Mouse (Mus musculus) thymus, postnatal 36 days (tissue): Measurements from ENCODE around the gene Rpl35.
A peak's percentile ranks its signal among the peaks of the same experiment; 100 is the strongest.

Experiments
- DNase-seq, 2 experiments: peaks; one replicate each; pipeline ENCODE4 v3.0.0; 2022; ENCODE audit warnings: mixed read lengths in 2 of 2

The Rpl35 gene

GRCm38 (mm10) chr2:38997386-38998374, 7.7 kb downstream of the Rpl35 start, which contains the start of gene Wdr38:
Gene Wdr38 (plus strand): TSS chr2:38997476.
- peak; percentile 83 to 84 for DNase-seq

DNA sequence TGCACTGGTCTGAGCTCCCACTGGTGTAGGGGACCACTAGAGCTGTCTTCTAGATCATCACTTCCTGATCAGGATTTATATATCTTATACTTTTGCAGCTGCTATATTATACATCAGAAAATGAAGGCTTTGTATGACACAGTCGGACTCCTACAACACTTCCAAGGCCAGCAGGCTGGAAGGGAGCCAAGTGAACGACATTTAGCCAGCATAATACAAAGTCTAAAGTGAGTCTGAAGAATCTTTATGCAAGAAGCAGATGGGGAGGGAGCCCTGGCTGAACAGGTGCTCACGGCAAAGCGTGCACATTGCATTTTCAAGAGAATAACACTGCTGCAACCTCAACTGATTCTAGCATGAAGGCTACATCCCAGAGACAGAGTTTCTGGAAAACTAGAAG, 13.0 kb downstream of the Rpl35 start:
- DNase-seq, result no peak

GRCm38 (mm10) chr2:38992004-38992403, 13.4 kb downstream of the Rpl35 start:
- no peak for DNase-seq

GRCm38 (mm10) chr2:38988929-38989328, 16.5 kb downstream of the Rpl35 start:
- DNase-seq, result no peak

GRCm38 (mm10) chr2:38987803-38988510, 17.5 kb downstream of the Rpl35 start:
- peak; percentile 52 to 63 for DNase-seq

- no peak for DNase-seq
Observed at GRCm38 (mm10) chr2:38987371-38987770, 18.1 kb downstream of the Rpl35 start.

DNA sequence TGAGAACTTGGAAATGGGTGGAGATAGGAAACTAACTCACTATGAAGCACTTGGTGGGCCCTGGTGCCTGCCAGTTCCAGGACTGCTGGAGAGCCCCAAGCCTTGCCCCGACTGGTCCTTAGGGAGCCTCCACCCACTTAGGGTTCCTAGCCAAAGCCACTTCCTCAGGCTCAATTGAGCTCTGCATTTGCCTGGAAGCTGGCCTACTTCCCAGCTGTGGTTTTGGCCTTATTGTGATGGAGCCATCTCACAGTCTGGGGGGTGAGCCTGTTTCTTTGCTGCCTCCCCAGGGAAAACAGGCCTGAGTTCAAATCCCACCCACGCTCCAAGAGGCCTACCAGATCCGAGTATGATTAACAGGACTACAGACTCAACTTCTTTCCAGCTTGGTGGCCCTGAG, 18.8 kb downstream of the Rpl35 start:
- no peak for DNase-seq

DNA sequence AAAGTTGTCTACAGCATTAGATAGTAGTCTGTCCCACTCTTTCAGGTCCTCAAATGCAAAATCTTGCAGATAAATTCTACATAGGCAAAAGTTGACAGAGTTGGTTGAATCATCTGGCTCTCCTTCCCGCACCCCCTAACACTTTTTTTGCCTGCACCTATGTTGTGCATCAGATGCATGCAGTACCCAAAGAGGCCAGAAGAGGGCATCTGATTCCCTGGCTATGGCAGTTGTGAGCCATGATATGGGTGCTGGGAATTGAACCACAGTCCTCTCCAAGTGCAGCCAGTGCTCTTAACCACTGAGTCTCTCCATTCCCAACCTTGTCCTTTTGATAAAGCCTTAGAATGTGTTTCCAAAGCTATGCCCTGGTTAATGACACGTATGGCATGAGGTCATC, 22.0 kb downstream of the Rpl35 start:
- no peak for DNase-seq

- no peak for DNase-seq
Observed at GRCm38 (mm10) chr2:38977837-38978236, 27.6 kb downstream of the Rpl35 start.

- DNase-seq, result no peak
Observed at GRCm38 (mm10) chr2:38975941-38976805, 29.3 kb downstream of the Rpl35 start.

DNA sequence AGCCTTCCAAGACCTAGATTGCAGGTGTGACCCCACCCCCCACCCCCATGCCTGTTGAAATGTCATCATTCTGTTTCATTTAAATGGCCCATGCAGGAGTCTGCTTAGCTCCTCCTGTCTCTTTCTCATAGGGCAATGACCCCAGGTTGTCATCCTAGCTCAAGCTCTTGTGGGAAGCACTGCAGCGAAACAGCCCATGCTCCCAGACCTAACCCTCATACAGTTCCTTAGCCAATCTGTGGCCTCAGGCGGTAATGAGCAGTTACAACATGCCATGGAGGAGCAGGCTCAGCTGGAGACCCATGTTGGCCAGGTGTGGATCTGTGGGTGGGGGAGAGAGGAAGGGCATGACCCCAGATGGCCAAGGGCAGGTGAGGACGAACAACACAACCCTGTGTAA, 30.2 kb downstream of the Rpl35 start:
- no peak for DNase-seq

DNA sequence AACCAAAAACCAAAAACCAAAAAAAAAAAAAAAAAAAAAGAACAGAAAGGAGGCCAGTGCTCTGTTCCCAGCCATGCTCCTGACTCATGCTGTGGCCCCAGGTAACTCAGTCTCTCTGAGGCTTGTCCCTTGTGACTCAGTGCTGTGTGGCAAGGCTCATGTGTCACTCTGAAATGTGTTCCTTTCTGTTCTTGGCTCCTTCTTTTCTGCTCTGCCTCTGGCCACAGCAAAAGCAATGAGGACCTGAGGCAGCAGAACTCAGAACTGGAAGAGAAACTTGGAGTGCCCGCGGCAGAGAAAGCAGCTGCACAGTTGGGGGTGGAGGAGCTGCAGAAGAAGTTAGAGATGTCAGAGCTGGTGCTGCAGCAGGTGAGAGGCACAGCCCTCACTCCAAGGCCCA, 31.3 kb downstream of the Rpl35 start:
- DNase-seq, result no peak

- DNase-seq, result no peak
Observed at GRCm38 (mm10) chr2:38973701-38974100, 31.7 kb downstream of the Rpl35 start.

- no peak for DNase-seq
Observed at GRCm38 (mm10) chr2:38973223-38973622, 32.2 kb downstream of the Rpl35 start.

DNA sequence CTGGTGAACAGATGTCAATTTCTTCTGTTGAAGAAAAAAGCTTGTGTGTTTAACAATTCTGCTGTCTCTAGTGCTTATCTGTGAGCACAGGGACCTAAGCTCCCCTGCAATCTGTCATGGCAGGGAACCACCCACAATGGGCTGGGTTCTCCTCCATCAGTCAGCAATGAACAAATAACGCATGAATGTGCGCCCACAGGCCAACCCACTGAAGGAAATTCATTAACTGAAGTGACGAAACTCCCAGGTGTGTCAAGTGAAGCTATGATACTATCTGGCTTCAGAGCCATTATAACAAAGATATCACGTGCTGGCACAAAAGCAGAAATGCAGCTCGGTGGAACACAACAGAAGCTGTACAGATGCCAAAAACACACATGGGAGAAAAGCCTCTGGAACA, 35.4 kb downstream of the Rpl35 start:
- no peak for DNase-seq

DNA sequence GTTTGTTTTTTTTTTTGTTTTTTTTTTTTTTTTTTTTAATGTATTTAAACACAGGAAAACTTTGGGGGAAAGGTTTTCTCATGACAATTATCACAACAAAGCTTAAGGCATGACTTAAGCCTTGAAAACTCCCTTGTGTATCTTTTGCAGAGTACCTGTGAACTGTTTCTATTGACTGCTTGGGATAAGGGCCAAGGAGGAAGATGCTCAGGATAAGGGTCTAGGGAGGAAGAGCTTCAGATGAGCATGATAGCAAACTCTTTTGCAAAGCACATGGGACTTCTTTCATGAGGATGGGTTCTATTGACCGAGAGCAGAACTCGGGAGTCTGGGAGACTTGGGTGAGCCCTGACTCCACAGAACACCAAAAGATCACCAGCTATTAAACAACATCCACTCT, 35.8 kb downstream of the Rpl35 start:
- DNase-seq, result no peak

DNA sequence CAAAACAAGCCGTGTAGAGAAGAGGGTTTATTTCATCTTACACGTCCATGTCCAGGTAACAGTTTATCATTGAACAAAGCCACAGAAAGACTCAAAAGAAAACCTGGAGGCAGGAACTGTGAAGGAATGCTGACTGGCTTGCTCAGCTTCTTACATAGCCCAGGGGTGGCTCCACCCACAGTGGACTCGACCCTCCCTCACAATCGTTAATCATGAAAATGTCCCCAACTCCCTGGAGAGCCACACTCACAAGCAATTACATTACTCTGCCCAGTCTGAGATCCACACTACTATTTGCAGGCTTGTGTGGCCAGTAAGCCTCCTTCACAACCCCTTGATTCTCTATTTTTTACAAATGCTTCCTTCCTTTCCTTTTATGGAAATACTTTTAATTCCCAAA, 41.2 kb downstream of the Rpl35 start:
- no peak for DNase-seq

- DNase-seq, result no peak
Observed at GRCm38 (mm10) chr2:38957671-38958223, 47.7 kb downstream of the Rpl35 start.

DNA sequence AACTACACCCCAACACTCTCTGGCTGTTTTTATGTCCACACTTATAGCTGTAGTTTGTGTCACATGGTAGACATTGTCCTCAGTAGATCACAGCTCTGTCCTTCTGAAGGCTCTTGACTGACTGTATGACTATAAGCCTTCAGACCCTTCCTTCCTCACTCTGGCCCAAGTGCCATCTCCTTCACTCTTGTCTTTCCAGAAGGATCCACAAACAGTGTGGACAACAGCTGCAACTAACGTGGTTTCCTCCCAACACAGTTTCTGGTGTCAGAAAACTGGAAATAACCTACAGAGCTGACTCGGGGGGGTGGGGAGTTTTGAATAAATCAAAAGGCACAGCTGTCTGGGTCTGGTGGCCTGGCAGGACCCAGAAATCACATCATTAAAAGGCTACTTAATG, 49.4 kb downstream of the Rpl35 start:
- DNase-seq, result no peak

DNA sequence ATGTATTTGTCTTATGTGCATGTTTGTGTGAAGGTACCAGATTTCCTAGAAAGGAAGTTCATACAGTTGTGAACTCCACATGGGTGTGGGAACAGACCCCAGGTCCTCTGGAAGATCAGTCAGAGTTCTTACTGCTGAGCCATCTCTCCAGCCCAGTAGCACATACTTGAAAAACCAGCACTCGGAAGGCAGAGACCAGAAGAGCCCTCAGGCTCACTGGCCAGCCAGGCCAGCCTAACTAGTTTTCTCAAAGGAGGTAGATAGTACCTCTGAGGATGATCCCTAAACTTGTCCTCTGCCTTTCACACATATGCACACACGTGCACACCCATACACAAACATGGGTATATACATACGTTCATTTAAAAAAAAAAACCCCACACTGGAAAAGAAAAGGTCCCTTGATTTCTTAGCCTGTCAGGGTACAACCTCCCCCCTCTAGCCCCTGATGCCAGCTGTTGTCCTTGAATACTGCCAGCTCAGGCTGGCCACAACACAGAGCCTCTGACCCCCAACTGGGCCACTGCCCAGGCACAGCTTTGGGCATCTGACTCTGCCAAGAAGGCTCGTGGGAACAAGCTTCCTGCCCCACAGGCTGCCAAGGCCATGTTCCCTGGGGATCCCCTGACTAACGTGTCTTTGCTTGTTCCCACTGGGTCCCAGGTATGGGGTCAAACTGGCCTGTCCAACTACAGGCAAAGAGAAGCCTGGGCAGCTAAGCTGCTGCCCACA, 52.1 kb downstream of the Rpl35 start:
- DNase-seq, result no peak
